Mouse (Mus musculus): ENCODE measurements around the gene Bud13. TPM values are rescaled to one million over a fixed set of nuclear protein-coding genes. Genes with fewer than 3 reads are reported as not detected.

The Bud13 gene
- total RNA-seq, 4 experiments from 2014 or later, result 10.4 to 14.9 (median 10.7) TPM

- no peak for DNase-seq
Observed at GRCm38 (mm10) chr9:46339051-46339652, 56.3 kb downstream of the Bud13 start.

GRCm38 (mm10) chr9:46345887-46346665, 63.3 kb downstream of the Bud13 start:
- no peak for DNase-seq

Other genes starting within 250 kb of the Bud13 start
- 1 to 10 TPM in 3 of 4 experiments, not detected in 1; 1.2 to 3.5 (median 1.5) TPM for gene Apoa1, start 54.4 kb upstream of the Bud13 start, total RNA-seq (2022)
- 1 to 10 TPM in 3 of 4 experiments, not detected in 1; 1.5 to 4.7 (median 4.2) TPM for gene Apoc3, start 47.4 kb upstream of the Bud13 start, total RNA-seq (2022)
- gene Apoa4, start 42.3 kb upstream of the Bud13 start, total RNA-seq (2022), result under 1 TPM in 1 of 4 experiments, not detected in 3; 0.16 TPM
- under 1 TPM in 2 of 4 experiments, not detected in 2; 0.10 to 0.41 TPM for gene Apoa5, start 14.4 kb upstream of the Bud13 start, total RNA-seq (2022)
- gene Zpr1, start 9.9 kb upstream of the Bud13 start, total RNA-seq (2022), result 10 to 100 TPM; 42.2 to 44.5 (median 42.9) TPM
- gene 4931429L15Rik, start 37.0 kb downstream of the Bud13 start, total RNA-seq (2022), result not detected

All from adrenal gland, adult 8-10 months (tissue).